Mouse (Mus musculus) myocyte (in vitro differentiated cells): ENCODE results near the gene Wdr18.

Experiments used
- POLR2A ChIP-seq: IDR thresholded peaks from one replicate; pipeline ENCODE4 v1.6.1; 2011; ENCODE audit warnings: low read depth, mild to moderate bottlenecking, control low read depth, moderate library complexity; ENCODE audit not compliant: insufficient read length
- POLR2AphosphoS2 ChIP-seq: IDR thresholded peaks from one replicate; pipeline ENCODE4 v1.6.1; 2011; ENCODE audit warnings: low read depth, control low read depth; ENCODE audit not compliant: insufficient read length
- TCF12 ChIP-seq: IDR thresholded peaks from one replicate; pipeline ENCODE4 v1.6.1; 2011; ENCODE audit warnings: mild to moderate bottlenecking, control low read depth; ENCODE audit not compliant: poor library complexity, insufficient read depth, severe bottlenecking

- TF ChIP-seq POLR2A (no peak), POLR2AphosphoS2 (no peak), TCF12 (no peak)
Observed at GRCm38 (mm10) chr10:80013609-80014008, 53.7 kb downstream of the Wdr18 start.
